Mouse (Mus musculus): ENCODE data around the gene Tjp1. TPM values are rescaled to one million over a fixed set of nuclear protein-coding genes. Genes with fewer than 3 reads are reported as not detected.

Gene Tjp1
- polyA plus RNA-seq, 1 experiment from 2014 or later: 42.0 TPM

DNA sequence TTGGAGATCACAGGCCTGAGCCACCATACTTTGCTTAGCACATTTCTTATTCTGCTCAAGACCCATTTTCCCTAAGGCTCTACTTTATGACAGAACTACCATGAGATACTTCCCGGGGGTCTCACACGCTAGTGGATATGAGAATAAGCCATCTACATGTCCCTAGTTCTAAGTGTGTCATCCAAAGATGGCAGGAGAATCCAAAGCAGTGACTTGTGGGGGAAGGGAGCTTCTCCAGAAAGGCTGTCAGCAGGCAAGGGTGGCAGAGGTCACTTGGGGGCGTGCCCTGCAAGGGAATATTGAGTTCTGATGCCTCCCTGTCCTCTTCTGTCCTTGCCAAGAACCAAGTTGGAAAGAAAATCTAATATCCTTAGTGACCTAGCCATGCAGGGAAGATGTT is 150.1 kb downstream of the Tjp1 start:
- DNase-seq (ENCODE audit: low spot score) (no peak), ATAC-seq (no peak)
- H3K4me2 ChIP-seq (replicated peaks; ENCODE audit: low read depth, low read length): no peak overlapping the region
- H3K27me3 ChIP-seq (replicated peaks; ENCODE audit: insufficient read depth, low read length): no peaks in the 10 kb centered on the region
- H3K27ac ChIP-seq (ENCODE audit: low read length): no peak overlapping the region
- no peaks in the 10 kb centered on the region for H3K9me3 ChIP-seq (ENCODE audit: low read length)
- no peak overlapping the region for H3K4me3 ChIP-seq (ENCODE audit: low read depth, low read length)
- TF ChIP-seq EP300 (IDR thresholded peaks at IDR 0.05) (no peak), CTCF (IDR thresholded peaks at IDR 0.05) (no peak)
- H3K9ac ChIP-seq (replicated peaks; ENCODE audit: low read depth): no peak overlapping the region
- peaks cover 5% of the 10 kb centered on the region for H3K4me1 ChIP-seq (ENCODE audit: insufficient read depth, low read depth, low read length)
- H3K36me3 ChIP-seq (ENCODE audit: insufficient read depth, low read length): no peaks in the 10 kb centered on the region
- WGBS: 88% methylated on average over 3 of the region's 3 CpGs

DNA sequence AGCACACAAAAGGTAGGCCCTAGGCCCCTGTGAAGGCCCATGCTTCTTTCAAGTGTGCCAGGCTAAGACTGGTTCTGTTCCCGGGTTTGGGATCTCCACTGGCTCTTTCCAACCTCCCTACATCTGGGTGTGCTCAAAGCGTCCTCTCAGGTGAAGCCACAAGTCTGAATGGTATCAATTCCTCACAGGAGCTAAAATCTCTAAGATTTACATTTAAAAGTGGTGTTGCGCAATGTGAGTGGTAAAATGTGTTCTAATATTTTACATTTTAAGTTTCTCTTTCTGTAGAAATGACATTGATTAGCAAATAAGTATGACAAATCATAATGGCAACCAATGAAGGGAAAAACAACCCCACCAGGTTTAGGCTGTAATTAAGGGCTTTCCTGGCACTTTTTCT is 152.0 kb downstream of the Tjp1 start:
- H3K27me3 ChIP-seq (replicated peaks; ENCODE audit: insufficient read depth, low read length): no peaks in the 10 kb centered on the region
- no peaks in the 10 kb centered on the region for H3K36me3 ChIP-seq (ENCODE audit: insufficient read depth, low read length)
- no peaks in the 10 kb centered on the region for H3K9me3 ChIP-seq (ENCODE audit: low read length)
- ATAC-seq (no peak), DNase-seq (ENCODE audit: low spot score) (no peak)
- H3K4me1 ChIP-seq (ENCODE audit: insufficient read depth, low read depth, low read length): no peaks in the 10 kb centered on the region; the same call in 1 of the 2 replicates
- peak overlapping the region; percentile 62; the same call in 1 of the 2 replicates for H3K27ac ChIP-seq (ENCODE audit: low read length)
- WGBS: 84% methylated on average over 3 of the region's 3 CpGs
- TF ChIP-seq EP300 (IDR thresholded peaks at IDR 0.05): no peak
- no peak for TF ChIP-seq CTCF (IDR thresholded peaks at IDR 0.05)
- no peak overlapping the region for H3K4me2 ChIP-seq (replicated peaks; ENCODE audit: low read depth, low read length)
- no peak overlapping the region for H3K9ac ChIP-seq (replicated peaks; ENCODE audit: low read depth)
- no peak overlapping the region for H3K4me3 ChIP-seq (ENCODE audit: low read depth, low read length)

DNA sequence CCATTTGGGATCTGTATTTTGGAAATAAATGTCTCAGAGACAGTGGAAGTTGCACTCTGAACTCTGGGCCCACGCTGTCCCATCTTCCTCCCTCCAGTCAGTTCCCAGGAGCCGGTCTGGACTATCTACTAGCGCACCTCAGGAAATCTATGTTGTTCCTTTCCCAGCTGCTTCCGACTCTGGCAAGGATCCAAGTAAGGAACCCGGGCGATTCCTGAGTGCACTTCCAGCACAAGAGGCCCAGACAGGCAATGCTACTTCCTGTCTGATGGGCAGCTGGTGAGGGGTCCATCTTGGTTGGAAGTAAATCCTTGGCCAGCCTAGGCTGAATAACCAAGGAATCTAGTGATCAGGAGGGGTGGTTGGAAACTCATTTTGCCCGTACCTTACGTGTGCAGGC is 152.4 kb downstream of the Tjp1 start:
- Histone ChIP-seq H3K4me1 (ENCODE audit: insufficient read depth, low read depth, low read length) (no peaks in the 10 kb centered on the region; the same call in 1 of the 2 replicates), H3K4me2 (replicated peaks; ENCODE audit: low read depth, low read length) (no peak overlapping the region), H3K9ac (replicated peaks; ENCODE audit: low read depth) (no peak overlapping the region), H3K4me3 (ENCODE audit: low read depth, low read length) (no peak overlapping the region), H3K9me3 (ENCODE audit: low read length) (no peaks in the 10 kb centered on the region), H3K27ac (ENCODE audit: low read length) (peak overlapping the region; percentile 65), H3K36me3 (ENCODE audit: insufficient read depth, low read length) (no peaks in the 10 kb centered on the region), H3K27me3 (replicated peaks; ENCODE audit: insufficient read depth, low read length) (no peaks in the 10 kb centered on the region)
- DNase-seq (ENCODE audit: low spot score) (peak; percentile 83), ATAC-seq (peak; percentile 29)
- no peak for TF ChIP-seq CTCF (IDR thresholded peaks at IDR 0.05)
- TF ChIP-seq EP300 (IDR thresholded peaks at IDR 0.05): peak; percentile 97
- 25% methylated on average over 8 of the region's 8 CpGs for WGBS

DNA sequence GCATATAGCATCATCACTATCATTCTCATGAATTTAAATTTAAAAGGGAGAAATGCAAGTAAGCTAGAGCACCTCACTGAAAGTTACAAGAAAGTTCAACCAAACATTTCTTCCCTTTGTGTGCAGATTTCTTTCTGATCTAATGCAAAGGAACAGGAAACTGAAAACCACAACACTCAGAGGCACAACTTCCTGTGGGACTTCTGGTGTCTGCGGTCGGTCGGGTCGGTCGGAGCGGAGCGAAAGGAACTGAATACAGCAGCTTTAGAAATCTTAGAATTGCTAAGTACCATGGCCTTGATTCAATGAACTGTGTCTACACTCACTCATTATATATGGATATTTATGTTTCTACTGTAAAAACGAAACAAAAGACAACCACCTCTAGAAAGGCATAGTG is 154.2 kb downstream of the Tjp1 start:
- TF ChIP-seq CTCF (IDR thresholded peaks at IDR 0.05): no peak
- TF ChIP-seq EP300 (IDR thresholded peaks at IDR 0.05): peak; percentile 83
- no peak overlapping the region for H3K9ac ChIP-seq (replicated peaks; ENCODE audit: low read depth)
- H3K27me3 ChIP-seq (replicated peaks; ENCODE audit: insufficient read depth, low read length): no peaks in the 10 kb centered on the region
- H3K27ac ChIP-seq (ENCODE audit: low read length): 0 out of 2 replicates have a peak overlapping the region, but pooled peaks have one; percentile 52
- no peaks in the 10 kb centered on the region; the same call in 1 of the 2 replicates for H3K4me1 ChIP-seq (ENCODE audit: insufficient read depth, low read depth, low read length)
- DNase-seq (ENCODE audit: low spot score) (peak; percentile 56), ATAC-seq (no peak)
- 64% methylated on average over 8 of the region's 8 CpGs for WGBS
- no peaks in the 10 kb centered on the region for H3K9me3 ChIP-seq (ENCODE audit: low read length)
- H3K4me3 ChIP-seq (ENCODE audit: low read depth, low read length): no peak overlapping the region
- no peak overlapping the region for H3K4me2 ChIP-seq (replicated peaks; ENCODE audit: low read depth, low read length)
- no peaks in the 10 kb centered on the region for H3K36me3 ChIP-seq (ENCODE audit: insufficient read depth, low read length)

DNA sequence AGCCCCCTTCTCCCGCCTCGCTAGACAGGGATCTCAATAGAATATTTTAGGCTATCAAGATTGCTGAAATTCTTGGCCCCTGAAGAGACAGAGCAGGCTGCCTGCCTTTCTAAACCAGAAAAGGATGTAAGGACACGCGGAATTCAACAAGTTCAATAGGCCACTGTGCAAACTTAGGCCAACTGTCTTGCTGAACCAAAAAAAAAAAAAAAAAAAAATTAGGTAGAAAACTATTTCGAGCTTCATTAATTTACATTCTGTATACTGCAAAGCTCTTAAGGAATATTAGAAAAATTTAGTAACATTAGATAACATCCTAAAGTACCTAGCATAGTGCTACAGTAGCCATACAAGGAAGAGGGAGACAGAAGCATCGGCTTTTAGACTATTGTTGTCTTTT is 155.8 kb downstream of the Tjp1 start:
- H3K36me3 ChIP-seq (ENCODE audit: insufficient read depth, low read length): no peaks in the 10 kb centered on the region
- H3K4me3 ChIP-seq (ENCODE audit: low read depth, low read length): peak overlapping the region; percentile 79
- peak overlapping the region; percentile 98 for H3K27ac ChIP-seq (ENCODE audit: low read length)
- WGBS: 20% methylated on average over 6 of the region's 6 CpGs
- H3K9ac ChIP-seq (replicated peaks; ENCODE audit: low read depth): peak overlapping the region; percentile 36
- no peaks in the 10 kb centered on the region; the same call in 1 of the 2 replicates for H3K4me1 ChIP-seq (ENCODE audit: insufficient read depth, low read depth, low read length)
- no peaks in the 10 kb centered on the region for H3K9me3 ChIP-seq (ENCODE audit: low read length)
- ATAC-seq (no peak), DNase-seq (ENCODE audit: low spot score) (no peak)
- no peaks in the 10 kb centered on the region for H3K27me3 ChIP-seq (replicated peaks; ENCODE audit: insufficient read depth, low read length)
- H3K4me2 ChIP-seq (replicated peaks; ENCODE audit: low read depth, low read length): peak overlapping the region; percentile 66
- no peak for TF ChIP-seq EP300 (IDR thresholded peaks at IDR 0.05)
- no peak for TF ChIP-seq CTCF (IDR thresholded peaks at IDR 0.05)

DNA sequence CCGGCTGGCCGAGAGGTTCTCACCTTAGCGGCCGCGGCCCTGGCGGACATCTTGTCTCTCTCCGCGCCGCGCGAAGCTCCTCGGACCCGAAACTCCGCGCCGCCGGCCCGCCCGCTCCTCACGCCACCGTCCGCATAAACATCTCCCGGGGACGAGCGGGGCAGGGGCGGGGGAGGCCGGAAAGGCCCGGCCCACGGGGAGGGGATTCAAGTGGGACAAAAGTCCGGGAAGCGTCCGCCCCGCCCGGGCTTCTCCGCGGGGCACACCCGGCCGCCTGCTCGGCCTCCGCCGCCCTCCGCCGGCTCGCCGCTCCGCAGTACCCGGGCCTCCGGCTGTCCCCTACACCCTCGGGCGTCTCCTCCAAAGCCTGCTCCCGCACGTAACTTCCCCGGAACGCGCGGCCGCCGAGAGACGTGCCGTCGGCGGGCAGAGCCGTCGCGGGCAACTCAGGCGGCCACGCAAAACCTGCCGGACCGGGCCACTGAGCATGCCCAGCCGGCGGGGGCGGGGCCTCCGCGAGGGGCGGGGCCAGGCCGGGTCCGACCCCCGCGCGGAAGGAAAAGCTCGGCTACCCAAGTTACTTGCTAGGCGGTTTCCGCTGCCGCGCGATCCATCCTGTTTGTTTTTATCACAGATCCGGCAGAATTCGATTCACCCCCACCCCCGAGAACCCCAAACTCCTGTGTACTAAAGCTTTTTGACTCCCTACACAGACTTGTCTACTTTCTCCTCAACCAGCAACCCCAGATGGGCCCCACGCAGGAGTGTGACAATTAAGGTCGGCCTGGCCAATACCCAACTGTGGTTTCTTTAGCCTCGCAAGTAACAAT is 156.6 kb downstream of the Tjp1 start:
- peak; percentile 91 for ATAC-seq
- peak overlapping the region; percentile 98 for H3K27ac ChIP-seq (ENCODE audit: low read length)
- peak overlapping the region; percentile 79 for H3K4me3 ChIP-seq (ENCODE audit: low read depth, low read length)
- no peaks in the 10 kb centered on the region for H3K27me3 ChIP-seq (replicated peaks; ENCODE audit: insufficient read depth, low read length)
- H3K36me3 ChIP-seq (ENCODE audit: insufficient read depth, low read length): no peaks in the 10 kb centered on the region
- WGBS: under 1% methylated on average over 56 of the region's 92 CpGs
- TF ChIP-seq CTCF (IDR thresholded peaks at IDR 0.05) (no peak), EP300 (IDR thresholded peaks at IDR 0.05) (no peak)
- peak overlapping the region; percentile 94 for H3K9ac ChIP-seq (replicated peaks; ENCODE audit: low read depth)
- H3K4me2 ChIP-seq (replicated peaks; ENCODE audit: low read depth, low read length): peak overlapping the region; percentile 66
- H3K4me1 ChIP-seq (ENCODE audit: insufficient read depth, low read depth, low read length): no peaks in the 10 kb centered on the region; the same call in 1 of the 2 replicates
- DNase-seq (ENCODE audit: low spot score): peak; percentile 91
- H3K9me3 ChIP-seq (ENCODE audit: low read length): no peaks in the 10 kb centered on the region
